Mouse (Mus musculus) regulatory T cell (primary cell): Measurements from ENCODE around the gene Ccdc173.

Source experiments
- in situ Hi-C: fragments of 300-600 bp; cut with MboI, MseI; formaldehyde crosslinking; loops from one replicate; pipeline ENCODE4 v1.15.1; 2025; ENCODE audit warnings: high pct_unique_total_duplicates

Gene Ccdc173

DNA sequence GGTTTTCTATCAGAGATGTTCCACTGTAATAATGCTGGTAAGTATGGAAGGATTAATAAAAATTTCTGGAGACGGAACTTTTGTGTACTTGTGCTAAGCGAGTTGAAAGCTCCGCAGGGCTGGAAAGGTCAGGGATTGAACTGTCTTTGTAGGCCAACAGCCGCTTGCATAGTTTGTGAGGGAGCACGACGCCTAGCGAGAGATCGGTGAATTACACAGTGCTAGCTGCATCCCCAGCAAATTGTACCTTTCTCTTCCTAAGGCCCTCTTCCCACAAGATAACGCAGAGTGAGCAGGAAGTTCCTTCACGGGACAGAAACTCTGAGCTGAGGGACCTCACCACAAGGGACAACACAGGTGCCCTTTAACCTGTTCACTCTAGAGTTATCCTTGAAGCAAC is 910 bp upstream of the Ccdc173 start:
- in situ Hi-C loops, result no loop called here

DNA sequence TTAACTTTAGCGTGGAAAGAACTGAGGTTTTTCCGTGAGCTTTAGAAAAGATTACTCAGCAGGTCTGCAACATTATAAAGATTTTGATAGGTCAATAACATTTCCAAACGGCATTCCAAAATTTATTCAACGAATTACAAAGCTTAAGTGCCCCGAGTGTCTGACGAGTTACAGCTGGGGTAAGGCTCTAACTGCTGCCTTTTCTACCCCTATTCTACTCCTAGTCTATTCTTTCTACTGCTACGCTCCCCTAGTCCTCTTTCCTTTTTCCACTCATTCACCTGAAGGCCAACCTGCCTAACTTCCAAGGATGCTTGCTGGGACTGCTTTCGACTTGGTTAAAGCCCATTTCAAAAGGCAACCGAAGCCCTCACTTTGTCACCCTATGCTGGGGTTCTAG is 401 bp downstream of the Ccdc173 start:
- in situ Hi-C loops, result no loop called here

DNA sequence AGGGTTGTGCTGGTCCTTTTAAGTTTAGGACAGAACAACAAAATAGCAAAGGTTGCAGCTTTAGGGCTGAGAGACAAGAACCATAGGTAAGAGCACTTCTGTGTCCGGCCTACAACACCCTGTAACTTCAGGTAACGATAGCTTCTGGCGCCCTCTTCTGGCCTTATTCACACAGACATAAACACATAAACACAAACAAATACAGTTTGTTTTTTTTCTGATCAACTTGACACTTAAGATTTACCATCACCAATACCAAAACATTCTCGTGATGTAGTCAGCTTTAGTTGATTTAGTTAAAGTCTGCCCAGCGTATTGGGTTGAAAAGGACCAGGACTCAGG is 10.6 kb downstream of the Ccdc173 start:
- in situ Hi-C loops, result no loop called here

DNA sequence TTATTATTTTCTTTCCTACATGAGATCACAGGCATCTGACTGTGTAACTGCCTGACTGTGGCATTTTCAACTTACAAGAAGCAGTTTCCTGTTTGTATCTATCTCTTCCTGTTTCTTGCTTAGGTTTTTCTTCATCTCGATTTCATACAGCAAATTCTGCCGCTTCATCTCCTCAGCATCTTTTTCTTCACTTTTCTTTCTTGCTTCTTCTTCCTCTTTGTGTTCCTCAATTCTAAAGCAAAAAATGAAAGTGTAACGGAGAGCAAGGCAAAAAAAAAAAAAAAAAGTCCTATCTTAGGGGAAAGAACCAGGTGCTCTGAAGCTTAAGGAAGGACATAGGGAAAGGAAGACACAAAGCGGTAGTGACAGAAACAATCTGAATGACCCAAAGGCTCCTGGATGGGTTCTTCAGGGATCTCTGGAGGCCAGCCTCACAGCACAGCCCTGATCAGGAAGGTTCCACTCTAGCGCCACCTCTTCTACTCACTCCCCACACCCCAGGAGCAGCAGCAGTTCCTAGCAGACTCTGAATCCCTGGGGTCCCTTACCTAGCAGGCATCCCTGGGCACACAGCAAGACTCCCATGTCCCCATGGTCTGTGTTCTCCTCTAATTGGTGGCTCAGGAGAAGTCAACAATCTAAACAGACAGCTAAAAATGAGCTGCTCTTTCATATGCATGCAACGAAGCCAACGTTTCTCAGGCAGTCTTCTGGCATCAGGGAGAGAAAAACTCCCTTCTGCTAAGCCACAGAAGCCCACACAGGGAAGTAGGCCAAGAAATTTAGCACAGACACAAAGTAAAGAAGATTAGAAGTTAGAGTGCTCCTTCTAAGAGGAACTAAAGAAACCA is 11.2 kb downstream of the Ccdc173 start:
- in situ Hi-C loops, result no loop called here

DNA sequence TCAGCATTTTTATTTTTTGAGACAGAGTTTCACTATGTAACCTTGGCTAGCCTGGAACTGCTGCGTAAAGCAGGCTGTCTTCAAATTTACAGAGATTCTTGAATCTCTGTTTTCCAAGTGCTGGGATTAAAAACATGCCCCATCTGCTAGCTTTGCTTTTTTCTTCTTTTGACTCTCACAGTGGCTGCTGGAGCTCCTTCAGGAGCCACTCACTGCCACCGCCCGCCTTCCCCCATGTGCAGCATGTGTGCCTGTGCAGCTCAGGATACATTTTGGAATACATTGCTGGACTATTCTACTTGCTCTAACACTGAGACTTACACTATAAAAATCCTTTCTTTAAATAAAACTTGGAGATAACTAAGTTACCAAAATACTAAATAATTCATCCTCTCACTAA is 16.0 kb downstream of the Ccdc173 start:
- in situ Hi-C loops, result no loop called here

DNA sequence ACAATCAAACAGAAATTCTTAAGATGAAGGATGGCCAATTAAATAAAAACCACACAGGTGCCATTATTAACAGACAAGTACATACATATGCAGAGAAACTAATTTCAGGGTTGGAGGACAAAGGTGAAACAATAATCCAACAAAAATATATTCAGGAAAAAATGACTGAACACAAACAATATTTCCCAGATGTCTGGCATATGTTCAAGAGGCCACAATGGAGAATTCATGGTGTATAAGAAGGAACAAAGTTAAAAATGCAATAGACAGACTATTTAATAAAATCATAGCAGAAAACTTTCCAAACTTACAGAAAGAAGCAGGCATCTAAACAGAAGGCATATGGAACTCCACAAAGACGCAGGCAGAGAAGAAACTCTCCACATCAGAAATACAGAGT is 24.7 kb downstream of the Ccdc173 start:
- in situ Hi-C loops, result no loop called here

DNA sequence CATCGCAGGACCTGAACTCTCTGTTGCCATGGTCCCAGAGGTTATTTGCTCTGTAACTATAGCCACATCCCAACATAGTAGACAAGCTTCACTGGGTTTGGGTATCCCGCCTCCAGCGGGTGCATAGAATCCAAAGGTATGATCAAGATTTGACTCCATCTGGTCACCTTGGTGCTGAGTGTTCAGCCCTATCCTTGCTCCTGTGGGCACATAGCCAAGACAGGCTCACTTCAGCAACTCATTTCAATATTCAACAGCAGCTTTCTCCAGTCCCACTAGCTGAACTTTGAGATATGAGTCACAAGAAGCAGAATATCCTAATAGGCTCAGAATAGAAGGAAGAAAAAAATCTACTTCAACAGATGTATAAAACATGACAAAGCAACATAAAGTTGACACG is 26.0 kb downstream of the Ccdc173 start:
- in situ Hi-C loops, result no loop called here

DNA sequence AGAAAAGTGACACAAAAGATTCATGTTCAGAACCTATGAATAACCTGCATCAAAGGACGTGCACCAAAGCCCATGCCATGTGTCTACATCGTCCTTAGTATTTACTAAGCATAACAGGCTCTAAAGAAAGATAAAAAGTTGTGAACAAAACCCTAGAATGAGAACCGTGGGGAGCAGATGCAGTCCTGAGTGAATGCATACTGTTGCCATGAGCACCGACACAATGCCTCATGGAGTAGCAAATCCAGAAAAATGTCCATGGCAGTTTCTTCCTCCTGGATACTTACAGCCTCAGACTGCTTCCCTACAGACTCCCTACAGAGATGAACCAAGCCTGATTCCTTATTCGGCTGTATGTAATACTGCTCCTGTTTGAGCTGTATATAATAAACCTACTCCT is 28.4 kb downstream of the Ccdc173 start:
- in situ Hi-C loops, result no loop called here

DNA sequence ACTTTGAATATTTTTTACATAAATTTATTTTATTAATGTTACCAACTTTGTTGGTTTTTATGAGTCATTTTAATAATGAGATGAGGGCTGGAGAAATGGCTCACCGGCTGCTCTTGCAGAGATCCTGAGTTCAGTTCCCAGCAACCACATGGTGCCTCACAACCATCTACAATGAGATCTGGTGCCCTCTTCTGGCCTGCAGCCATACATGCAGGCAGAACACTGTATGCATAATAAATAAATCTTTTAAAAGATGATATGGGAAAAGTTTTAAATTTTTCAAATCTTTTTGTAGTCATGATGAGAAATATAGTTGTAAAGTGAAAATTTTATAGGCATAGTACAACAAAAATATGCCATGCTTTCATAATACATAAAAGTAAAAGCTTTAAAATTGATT is 44.3 kb downstream of the Ccdc173 start:
- in situ Hi-C loops, result no loop called here

DNA sequence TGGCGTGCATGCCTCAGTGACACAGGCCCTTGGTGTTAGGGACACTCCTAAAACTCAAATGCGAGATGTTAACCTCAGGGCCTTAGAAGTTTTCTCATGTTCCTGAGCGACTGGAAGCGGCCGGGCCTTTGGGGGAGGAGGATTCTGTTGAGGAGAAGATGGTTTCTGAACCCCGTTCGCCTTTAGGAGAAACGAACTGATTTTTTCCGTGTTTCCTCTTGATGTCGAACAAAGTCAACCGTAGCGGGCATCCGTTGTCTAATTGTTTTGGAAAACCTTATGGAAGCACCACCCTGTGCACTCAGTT is 65.9 kb downstream of the Ccdc173 start:
- in situ Hi-C loops, result no loop called here

DNA sequence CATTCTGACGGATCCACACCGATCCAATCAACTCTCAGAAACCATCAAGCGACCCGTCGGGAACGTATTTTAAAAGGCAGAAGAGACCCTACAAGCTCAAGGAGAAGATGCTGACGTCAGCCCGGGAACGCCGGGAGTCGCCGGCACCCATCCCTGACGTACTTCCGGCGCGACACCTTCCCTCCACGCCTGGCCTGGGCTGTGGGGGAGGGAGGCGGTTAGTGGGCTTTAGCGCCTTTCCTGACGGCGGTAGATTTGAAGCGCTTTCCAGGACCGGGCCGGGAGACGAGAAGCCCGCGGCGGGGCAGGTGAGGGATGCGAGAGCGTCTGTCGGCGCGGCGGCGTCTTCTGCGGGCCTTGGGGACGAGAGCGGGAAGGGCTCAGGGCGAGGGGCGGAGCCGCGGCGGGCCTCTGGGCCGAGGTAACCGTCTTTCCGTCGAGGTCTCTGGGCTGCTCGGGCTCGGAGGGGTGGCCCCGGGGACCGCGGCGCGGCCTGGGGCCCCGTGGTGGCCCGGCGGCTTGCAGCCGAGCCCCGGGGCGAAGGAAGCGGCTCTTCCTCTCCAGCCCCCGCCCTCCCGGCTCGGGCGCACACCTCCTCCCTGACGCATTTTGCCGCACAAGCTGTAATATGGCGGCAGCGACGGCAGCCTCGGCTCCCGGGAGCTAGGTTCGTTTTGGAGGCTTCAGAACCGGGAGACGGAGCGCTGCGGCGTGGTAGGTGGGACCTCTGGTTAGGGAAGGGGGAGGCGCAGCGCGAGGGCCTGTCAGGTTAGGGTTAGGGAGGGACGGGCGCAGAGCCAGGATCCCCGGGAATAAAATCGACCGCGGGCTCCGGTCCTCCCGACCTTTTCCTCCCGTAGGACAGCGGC is 66.5 kb downstream of the Ccdc173 start:
- in situ Hi-C loops, result no loop called here

DNA sequence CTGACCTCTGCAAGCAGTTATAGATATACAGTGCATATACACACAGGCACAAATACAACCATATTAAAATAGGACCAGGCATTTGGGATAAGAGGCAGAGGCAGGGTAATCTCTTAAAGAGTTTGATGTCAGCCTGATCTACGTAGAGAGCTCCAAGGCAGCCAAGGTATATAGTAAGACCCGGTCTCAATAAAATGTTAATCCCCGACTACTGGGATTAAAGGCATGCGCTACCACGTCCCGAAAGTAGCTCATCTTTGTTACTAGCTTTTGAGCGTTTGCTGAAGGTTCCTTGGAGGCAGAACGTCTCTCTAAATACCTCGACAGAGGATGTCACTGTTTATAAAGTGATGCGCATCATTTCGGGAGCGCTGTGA is 67.1 kb downstream of the Ccdc173 start, which contains the start of gene Ppig:
Gene Ppig, plus strand, starts transcription at position 273 of the 377 bp plus-strand sequence.
- in situ Hi-C loops, result no loop called here

DNA sequence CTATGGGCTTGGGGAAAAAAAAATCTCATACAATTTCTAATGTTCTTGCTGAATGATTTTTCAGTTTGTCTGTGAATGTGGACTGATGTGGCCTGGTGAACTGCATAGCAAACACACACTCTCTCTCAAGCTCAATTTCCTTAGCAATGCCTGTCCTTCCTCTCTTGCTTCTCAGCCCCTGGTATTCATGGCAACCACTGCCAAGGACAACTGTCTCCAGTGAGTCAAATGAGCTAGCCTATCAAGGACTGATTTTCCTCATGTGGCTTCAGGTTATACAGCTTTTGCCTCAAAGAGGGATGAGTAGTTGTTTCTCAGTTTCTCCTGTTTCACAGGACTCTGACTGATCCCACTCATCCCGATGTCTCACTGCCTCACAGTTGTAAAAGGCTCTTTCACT is 70.3 kb downstream of the Ccdc173 start:
- in situ Hi-C loops, result no loop called here

DNA sequence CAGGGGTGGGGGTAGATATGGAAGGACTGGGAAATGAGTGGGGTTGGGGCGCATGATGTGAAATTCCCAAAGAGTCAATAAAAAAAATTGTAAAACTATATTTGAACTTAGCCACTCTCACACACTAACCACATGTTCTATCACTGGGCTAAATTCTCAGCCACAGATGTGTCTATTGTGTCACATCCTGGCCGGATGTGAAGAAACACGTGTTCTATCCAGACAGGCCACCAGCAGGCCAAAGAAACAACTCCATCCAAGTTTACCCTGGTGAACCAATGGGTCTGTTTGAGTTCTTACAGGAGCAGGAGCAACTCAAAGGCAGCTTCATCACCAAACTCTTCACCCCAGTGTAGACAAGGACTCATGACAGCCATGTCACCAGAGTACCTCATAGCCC is 72.9 kb downstream of the Ccdc173 start:
- in situ Hi-C loops, result no loop called here

DNA sequence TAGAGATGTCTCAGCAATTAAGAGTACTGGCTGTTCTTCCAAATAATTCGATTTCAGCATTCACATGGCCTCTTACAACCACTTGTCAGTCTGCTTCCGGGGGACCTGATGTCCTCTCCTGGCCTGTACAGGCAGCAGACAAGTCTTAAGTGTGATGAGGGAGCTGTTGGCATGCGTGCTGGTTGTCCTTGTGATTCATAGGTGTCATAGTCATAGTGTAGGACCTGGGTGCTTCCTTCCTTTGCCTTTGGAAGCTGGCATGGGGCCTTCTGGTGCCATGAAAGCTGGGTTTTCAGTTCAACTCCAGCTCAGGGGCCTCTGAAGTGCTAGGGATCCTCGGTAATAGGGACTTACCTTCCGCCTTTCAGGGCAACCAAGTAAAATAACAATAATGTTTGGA is 75.2 kb downstream of the Ccdc173 start:
- in situ Hi-C loops, result loop anchor here (5.0 kb wide), 1 partner anchor 67 kb away; the partner anchor contains the start of gene Bbs5

DNA sequence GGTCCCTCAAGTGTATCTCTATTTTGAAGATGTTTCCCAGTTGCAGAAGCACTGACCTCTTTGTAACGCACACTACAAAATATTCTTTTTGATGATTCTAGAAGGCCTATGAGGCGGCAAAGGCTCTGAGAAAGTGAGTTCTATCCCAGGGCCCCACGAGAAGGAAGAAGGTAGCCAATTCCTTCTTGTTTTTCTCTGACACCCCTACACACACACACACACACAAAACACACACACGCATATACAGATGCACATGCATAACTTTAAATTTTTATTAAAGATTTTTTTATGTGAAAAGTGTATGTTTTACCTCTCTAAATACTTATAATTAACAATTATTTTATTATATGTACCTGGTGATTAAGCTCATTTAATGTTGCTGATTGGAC is 75.8 kb downstream of the Ccdc173 start:
- in situ Hi-C loops, result loop anchor here (5.0 kb wide), 1 partner anchor 66 kb away; the partner anchor contains the start of gene Bbs5

DNA sequence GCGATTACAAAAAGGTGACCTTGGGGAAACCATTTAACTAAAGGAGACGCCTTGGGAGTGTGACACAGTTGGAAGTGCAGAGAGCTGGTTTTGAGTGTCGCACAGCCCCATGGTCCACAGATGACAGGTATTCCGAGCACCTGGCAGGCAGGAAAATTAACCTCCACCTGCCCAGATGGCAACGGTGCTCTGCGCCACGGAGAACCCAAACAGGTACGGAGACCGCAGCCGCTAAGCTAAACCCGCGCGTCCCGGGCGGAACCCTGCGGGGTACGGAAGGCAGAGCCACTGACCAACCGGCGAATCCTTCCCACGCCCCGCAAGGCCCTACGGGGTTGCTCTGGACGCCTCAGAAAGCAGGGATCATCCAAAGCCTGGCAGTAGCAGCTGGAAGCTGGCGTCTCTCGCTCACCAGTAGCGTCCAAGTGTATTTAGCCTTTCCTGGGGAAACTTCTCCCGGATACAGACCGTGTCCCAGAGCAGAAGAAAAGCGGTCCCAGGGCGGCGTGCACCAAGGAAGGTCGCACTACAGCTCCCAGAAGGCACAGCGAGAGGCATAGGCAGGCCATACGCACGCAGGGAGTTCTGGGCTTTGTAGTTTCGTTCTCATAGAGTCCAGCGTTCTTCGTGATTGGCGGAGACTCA is 76.3 kb downstream of the Ccdc173 start, which contains the start of gene Fastkd1:
Gene Fastkd1, minus strand, starts transcription at position 536 of the 645 bp plus-strand sequence.
- in situ Hi-C loops, result loop anchor here (5.0 kb wide), 1 partner anchor 66 kb away; the partner anchor contains the start of gene Bbs5

DNA sequence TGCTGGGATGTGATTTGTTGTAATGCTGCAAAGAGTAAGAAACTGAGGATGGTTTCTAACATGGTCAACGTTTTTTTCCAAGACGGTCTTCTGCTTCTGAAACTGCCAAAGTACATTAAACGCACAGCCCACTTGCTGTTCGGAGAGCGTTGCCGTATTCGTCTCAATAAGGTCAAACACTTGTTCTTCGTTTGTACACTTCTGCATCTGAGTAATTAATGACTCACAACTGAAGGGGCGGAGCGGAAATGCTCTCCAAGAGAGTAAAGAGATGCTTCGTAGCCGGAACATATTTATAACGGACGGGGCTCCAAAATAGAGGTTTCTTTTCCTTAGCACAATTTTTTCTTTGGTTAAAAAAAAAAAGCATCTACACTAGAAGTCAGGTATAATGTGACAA is 77.2 kb downstream of the Ccdc173 start:
- in situ Hi-C loops, result loop anchor here (5.0 kb wide), 1 partner anchor 65 kb away; the partner anchor contains the start of gene Bbs5
